Mouse (Mus musculus) erythroblast, adult 5-6 weeks (primary cell): ENCODE results near the gene Slc45a3. TPM values are rescaled to one million over a fixed set of nuclear protein-coding genes. Genes with fewer than 3 reads are reported as not detected.

Experiments used
- ATAC-seq: replicated peaks from 2 replicates; pipeline ENCODE4 v1.8.0; 2016; ENCODE audit warnings: moderate number of reproducible peaks, mild to moderate bottlenecking, moderate TSS enrichment, inconsistent platforms; ENCODE audit not compliant: poor library complexity, low FRiP score, severe bottlenecking
- total RNA-seq, 2 experiments: library from RNA; stranded (forward) in 1 of 2; stranded (reverse) in 1 of 2; fragments of 150-400 nt in 1 of 2; fragments of 200-764, 138-1000 nt in 1 of 2; gene quantifications; 2 replicates each; pipeline versions ENCODE4 v1.2.3 to v1.2.4; 2015 to 2017; ENCODE audit warnings: low replicate concordance in 2 of 2

Slc45a3 gene
- total RNA-seq, 2 experiments from 2014 or later: 1.3 TPM; not detected in 1

GRCm38 (mm10) chr1:131963085-131963951 lies 551 bp downstream of the Slc45a3 start:
- ATAC-seq: no peak

- ATAC-seq: no peak
Measured at GRCm38 (mm10) chr1:131964100-131964499, 1.3 kb downstream of the Slc45a3 start.

GRCm38 (mm10) chr1:131964580-131964979 lies 1.8 kb downstream of the Slc45a3 start:
- no peak for ATAC-seq

- ATAC-seq: no peak
Measured at GRCm38 (mm10) chr1:131965818-131966217, 3.1 kb downstream of the Slc45a3 start.

- no peak for ATAC-seq
Measured at GRCm38 (mm10) chr1:131967336-131967735, 4.6 kb downstream of the Slc45a3 start.

- no peak for ATAC-seq
Measured at GRCm38 (mm10) chr1:131968556-131968955, 5.8 kb downstream of the Slc45a3 start.

GRCm38 (mm10) chr1:131968983-131969382 lies 6.2 kb downstream of the Slc45a3 start:
- ATAC-seq: no peak

GRCm38 (mm10) chr1:131969825-131970224 lies 7.1 kb downstream of the Slc45a3 start:
- no peak for ATAC-seq

- no peak for ATAC-seq
Measured at GRCm38 (mm10) chr1:131970322-131970660, 7.5 kb downstream of the Slc45a3 start.

GRCm38 (mm10) chr1:131970661-131971520 lies 8.1 kb downstream of the Slc45a3 start:
- ATAC-seq: no peak

GRCm38 (mm10) chr1:131971771-131972497 lies 9.2 kb downstream of the Slc45a3 start:
- no peak for ATAC-seq

- no peak for ATAC-seq
Measured at GRCm38 (mm10) chr1:131972498-131973334, 9.9 kb downstream of the Slc45a3 start.

- ATAC-seq: no peak
Measured at GRCm38 (mm10) chr1:131973991-131974390, 11.2 kb downstream of the Slc45a3 start.

- ATAC-seq: no peak
Measured at GRCm38 (mm10) chr1:131976886-131977285, 14.1 kb downstream of the Slc45a3 start.

GRCm38 (mm10) chr1:131980471-131980870 lies 17.7 kb downstream of the Slc45a3 start:
- no peak for ATAC-seq

GRCm38 (mm10) chr1:131981378-131982013 lies 18.7 kb downstream of the Slc45a3 start:
- ATAC-seq: peak; percentile 86

GRCm38 (mm10) chr1:131982907-131983306 lies 20.1 kb downstream of the Slc45a3 start:
- ATAC-seq: peak; percentile 86

- no peak for ATAC-seq
Measured at GRCm38 (mm10) chr1:131983806-131984205, 21.0 kb downstream of the Slc45a3 start.

GRCm38 (mm10) chr1:131987432-131987831 lies 24.7 kb downstream of the Slc45a3 start:
- ATAC-seq: no peak
